Comparison of ENCODE assay signal across 25 mouse cellular contexts in the genomic region with DNA sequence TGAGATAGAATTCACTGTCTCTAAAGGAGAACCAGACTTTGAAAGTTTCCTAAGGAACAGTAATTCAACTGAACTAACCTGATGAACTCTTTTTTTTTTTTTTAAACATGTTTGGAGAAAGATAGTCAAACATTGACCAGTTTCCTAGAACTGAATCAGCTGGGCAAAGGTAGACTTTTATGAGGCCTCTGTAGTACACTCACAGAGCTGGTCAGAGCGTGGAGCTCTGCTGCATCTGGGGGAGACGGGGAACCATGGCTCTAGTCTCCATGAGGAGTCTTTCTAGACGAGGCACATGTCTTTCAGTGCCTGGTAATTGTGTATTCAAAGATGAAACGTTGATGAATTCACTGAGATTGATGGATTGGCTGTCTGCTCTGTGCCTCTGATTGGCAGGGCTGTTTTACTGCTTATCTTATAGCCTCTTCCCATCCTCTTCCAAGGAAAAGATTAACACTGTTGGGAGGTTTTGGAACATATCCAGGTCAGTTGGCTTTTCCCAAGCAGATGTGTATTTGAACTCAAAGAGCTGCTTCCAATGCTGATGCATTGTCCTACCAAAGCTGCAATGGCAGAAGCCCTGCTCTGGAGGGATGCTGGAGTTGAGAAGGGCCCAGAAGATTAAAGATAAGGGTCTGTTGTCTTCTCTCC.
DNase-seq lines count a peak whose midpoint lies in the region; ATAC-seq and TF ChIP-seq lines count a peak whose summit lies in the region.
"Had no signal": no experiment of that assay in that cellular context is flagged by ENCODE, and none has a peak within 500 bp of the region (broad histone marks: within the 10 kb centered on the region; RNA-seq: fewer than 3 reads in every experiment).

No protein-coding gene starts in this region.

- 0 out of 2 replicates have a peak, but pooled peaks have one; percentile 10 for TF ChIP-seq POLR2A in liver, adult 2 months (IDR thresholded peaks at IDR 0.05; ENCODE audit: extremely low read depth, insufficient read depth, low read length)
- no peak for TF ChIP-seq POLR2A in small intestine, adult 2 months (IDR thresholded peaks at IDR 0.05; ENCODE audit: low read depth, low read length)

- no peaks in the 10 kb centered on the region for H3K9me3 ChIP-seq in liver, embryonic 12.5 days (replicated peaks)
- H3K9me3 ChIP-seq in intestine, postnatal 0 days (ENCODE audit: control insufficient read depth) = no peaks in the 10 kb centered on the region
- H3K9me3 ChIP-seq in kidney, postnatal 0 days (replicated peaks; ENCODE audit: low read length) = no peaks in the 10 kb centered on the region
- no peaks in the 10 kb centered on the region for H3K9me3 ChIP-seq in limb, embryonic 10.5 days (replicated peaks)
- H3K9me3 ChIP-seq: embryonic facial prominence, embryonic 13.5 days; forebrain, embryonic 13.5 days; heart, embryonic 10.5 days; midbrain, embryonic 10.5 days; stomach, embryonic 15.5 days had no signal

- H3K27me3 ChIP-seq in liver, adult 2 months (ENCODE audit: control insufficient read depth, insufficient read depth, low read length) = no peaks in the 10 kb centered on the region
- H3K27me3 ChIP-seq in liver, embryonic 12.5 days (replicated peaks) = no peaks in the 10 kb centered on the region
- H3K27me3 ChIP-seq in intestine, postnatal 0 days (replicated peaks; ENCODE audit: control insufficient read depth, insufficient read depth, low read length) = no peaks in the 10 kb centered on the region
- no peaks in the 10 kb centered on the region for H3K27me3 ChIP-seq in kidney, postnatal 0 days (ENCODE audit: insufficient read depth, low read length)
- no peaks in the 10 kb centered on the region for H3K27me3 ChIP-seq in small intestine, adult 2 months (ENCODE audit: control insufficient read depth, insufficient read depth, low read length)
- no peaks in the 10 kb centered on the region for H3K27me3 ChIP-seq in limb, embryonic 10.5 days (ENCODE audit: low read depth, poor library complexity, severe bottlenecking)
- H3K27me3 ChIP-seq: embryonic facial prominence, embryonic 13.5 days; forebrain, embryonic 13.5 days; stomach, embryonic 15.5 days had no signal

- no peak overlapping the region for H3K4me3 ChIP-seq in liver, adult 2 months (ENCODE audit: insufficient read depth, low read depth, low read length)
- no peak overlapping the region for H3K4me3 ChIP-seq in liver, embryonic 12.5 days
- no peak overlapping the region for H3K4me3 ChIP-seq in intestine, postnatal 0 days (ENCODE audit: low read depth, low read length)
- H3K4me3 ChIP-seq in kidney, postnatal 0 days (replicated peaks; ENCODE audit: low read depth, low read length) = no peak overlapping the region
- H3K4me3 ChIP-seq in small intestine, adult 2 months (ENCODE audit: low read depth, low read length) = no peak overlapping the region
- H3K4me3 ChIP-seq in limb, embryonic 10.5 days = no peak overlapping the region
- H3K4me3 ChIP-seq: embryonic facial prominence, embryonic 13.5 days; erythroblast, embryonic 14.5 days; forebrain, embryonic 13.5 days; heart, embryonic 10.5 days; midbrain, embryonic 10.5 days; stomach, embryonic 15.5 days had no signal

- H3K4me2 ChIP-seq in liver, embryonic 12.5 days = no peak overlapping the region
- H3K4me2 ChIP-seq in intestine, postnatal 0 days (replicated peaks; ENCODE audit: low read depth) = no peak overlapping the region
- H3K4me2 ChIP-seq in kidney, postnatal 0 days (ENCODE audit: low read length) = no peak overlapping the region
- H3K4me2 ChIP-seq: embryonic facial prominence, embryonic 13.5 days; forebrain, embryonic 13.5 days; stomach, embryonic 15.5 days had no signal

- peak; percentile 96 for DNase-seq in liver, adult 2 months (ENCODE audit: extremely low read depth, low read depth, low spot score)
- DNase-seq in kidney, postnatal 0 days (ENCODE audit: low spot score) = no peak
- DNase-seq in adrenal gland, postnatal 4 days (ENCODE audit: low spot score in 2 of 2) = no peak
- no peak for DNase-seq in limb, embryonic 10.5 days (ENCODE audit: low spot score)
- no peak for DNase-seq in heart, adult 18-20 months
- DNase-seq: adrenal gland, adult 8-10 months; cerebellum, adult 2 months; cerebellum, postnatal 36 days; embryo, embryonic 11 days; gastrocnemius, postnatal 36 days; thymus, adult 18-20 months; thymus, postnatal 36 days had no signal

- WGBS in liver, adult 2 months = 18% methylated on average over 4 of the region's 4 CpGs
- 34% methylated on average over 4 of the region's 4 CpGs for WGBS in liver, embryonic 12.5 days (ENCODE audit: insufficient replicate concordance)
- 28% methylated on average over 4 of the region's 4 CpGs for WGBS in intestine, postnatal 0 days
- 49% methylated on average over 4 of the region's 4 CpGs for WGBS in kidney, postnatal 0 days
- 21% methylated on average over 4 of the region's 4 CpGs for WGBS in small intestine, adult 2 months
- 71% methylated on average over 4 of the region's 4 CpGs for WGBS in limb, embryonic 10.5 days

- H3K4me1 ChIP-seq in liver, adult 2 months (ENCODE audit: control insufficient read depth, insufficient read depth, low read length) = peaks cover 13% of the 10 kb centered on the region; the same call in 1 of the 2 replicates
- no peaks in the 10 kb centered on the region for H3K4me1 ChIP-seq in liver, embryonic 12.5 days
- peaks cover 25% of the 10 kb centered on the region for H3K4me1 ChIP-seq in intestine, postnatal 0 days (replicated peaks; ENCODE audit: control insufficient read depth, insufficient read depth, low read length)
- H3K4me1 ChIP-seq in kidney, postnatal 0 days (replicated peaks; ENCODE audit: insufficient read depth, low read length) = peaks cover 10% of the 10 kb centered on the region; the same call in 1 of the 2 replicates
- peaks cover 20% of the 10 kb centered on the region; the same call in 1 of the 2 replicates for H3K4me1 ChIP-seq in small intestine, adult 2 months (ENCODE audit: control insufficient read depth, insufficient read depth, insufficient read length, low read length)
- peaks cover 4% of the 10 kb centered on the region; the same call in 1 of the 2 replicates for H3K4me1 ChIP-seq in limb, embryonic 10.5 days
- H3K4me1 ChIP-seq: forebrain, embryonic 13.5 days; midbrain, embryonic 10.5 days had no signal

- peak overlapping the region; percentile 77 for H3K27ac ChIP-seq in liver, adult 2 months (replicated peaks; ENCODE audit: insufficient read depth, low read depth, low read length)
- H3K27ac ChIP-seq in liver, embryonic 12.5 days = no peak overlapping the region
- 0 out of 2 replicates have a peak overlapping the region, but pooled peaks have one; percentile 24 for H3K27ac ChIP-seq in intestine, postnatal 0 days (ENCODE audit: low read depth, low read length)
- no peak overlapping the region for H3K27ac ChIP-seq in kidney, postnatal 0 days
- peak overlapping the region; percentile 52; the same call in 1 of the 2 replicates for H3K27ac ChIP-seq in small intestine, adult 2 months (ENCODE audit: insufficient read depth, low read depth, low read length)
- H3K27ac ChIP-seq in limb, embryonic 10.5 days = no peak overlapping the region
- H3K27ac ChIP-seq: embryonic facial prominence, embryonic 13.5 days; forebrain, embryonic 13.5 days; heart, embryonic 10.5 days; liver, embryonic 14.5 days; midbrain, embryonic 10.5 days; stomach, embryonic 15.5 days had no signal

- no peaks in the 10 kb centered on the region for H3K79me2 ChIP-seq in liver, adult 2 months (ENCODE audit: control insufficient read depth, insufficient read depth, low read length)

- no peak for TF ChIP-seq CTCF in liver, adult 2 months (IDR thresholded peaks at IDR 0.05; ENCODE audit: low read depth, low read length)
- no peak for TF ChIP-seq CTCF in intestine, postnatal 0 days (IDR thresholded peaks at IDR 0.05; ENCODE audit: low read depth)
- no peak for TF ChIP-seq CTCF in kidney, postnatal 0 days (IDR thresholded peaks at IDR 0.05; ENCODE audit: low read depth)
- no peak for TF ChIP-seq CTCF in small intestine, adult 2 months (IDR thresholded peaks at IDR 0.05; ENCODE audit: extremely low read depth, insufficient read length, insufficient replicate concordance, low read depth, low read length)

- no peak overlapping the region for H3K9ac ChIP-seq in liver, adult 2 months (ENCODE audit: low read depth, low read length)
- H3K9ac ChIP-seq in liver, embryonic 12.5 days = no peak overlapping the region
- no peak overlapping the region for H3K9ac ChIP-seq in intestine, postnatal 0 days (ENCODE audit: low read depth, low read length)
- no peak overlapping the region for H3K9ac ChIP-seq in kidney, postnatal 0 days (ENCODE audit: low read depth, low read length)
- H3K9ac ChIP-seq: embryonic facial prominence, embryonic 13.5 days; forebrain, embryonic 13.5 days; liver, embryonic 14.5 days; stomach, embryonic 15.5 days had no signal

- no peaks in the 10 kb centered on the region for H3K36me3 ChIP-seq in liver, adult 2 months (ENCODE audit: control insufficient read depth, insufficient read depth, low read length)
- H3K36me3 ChIP-seq in liver, embryonic 12.5 days = no peaks in the 10 kb centered on the region
- H3K36me3 ChIP-seq in intestine, postnatal 0 days (ENCODE audit: control insufficient read depth, insufficient read depth) = no peaks in the 10 kb centered on the region
- no peaks in the 10 kb centered on the region for H3K36me3 ChIP-seq in kidney, postnatal 0 days (ENCODE audit: insufficient read depth, low read length)
- H3K36me3 ChIP-seq in small intestine, adult 2 months (ENCODE audit: control insufficient read depth, insufficient read depth, low read length) = no peaks in the 10 kb centered on the region
- no peaks in the 10 kb centered on the region for H3K36me3 ChIP-seq in limb, embryonic 10.5 days
- H3K36me3 ChIP-seq: embryonic facial prominence, embryonic 13.5 days; G1E; heart, embryonic 10.5 days; midbrain, embryonic 10.5 days; stomach, embryonic 15.5 days had no signal

- ATAC-seq in liver, embryonic 12.5 days = no peak
- peak; percentile 83 for ATAC-seq in intestine, postnatal 0 days
- ATAC-seq in kidney, postnatal 0 days (replicated peaks; ENCODE audit: low FRiP score, low read depth) = peak; percentile 80
- ATAC-seq: forebrain, embryonic 13.5 days; hindbrain, embryonic 16.5 days; lung, postnatal 0 days had no signal

Comparison
In these comparisons a context has a peak if more than half of its experiments do, and no peak if none do; other contexts are left out.
1. H3K27ac ChIP-seq: peak in liver, adult 2 months (single experiment), intestine, postnatal 0 days (single experiment) and small intestine, adult 2 months (single experiment); none in liver, embryonic 12.5 days (single experiment), kidney, postnatal 0 days (single experiment) and limb, embryonic 10.5 days (single experiment).